Mouse (Mus musculus) R1 (cell line): ENCODE data around the gene Uimc1.

Source experiments
- DNase-seq: peaks from one replicate; pipeline ENCODE4 v3.0.0-alpha.2; 2018; ENCODE audit warnings: low read depth, low spot score

Gene Uimc1

DNA sequence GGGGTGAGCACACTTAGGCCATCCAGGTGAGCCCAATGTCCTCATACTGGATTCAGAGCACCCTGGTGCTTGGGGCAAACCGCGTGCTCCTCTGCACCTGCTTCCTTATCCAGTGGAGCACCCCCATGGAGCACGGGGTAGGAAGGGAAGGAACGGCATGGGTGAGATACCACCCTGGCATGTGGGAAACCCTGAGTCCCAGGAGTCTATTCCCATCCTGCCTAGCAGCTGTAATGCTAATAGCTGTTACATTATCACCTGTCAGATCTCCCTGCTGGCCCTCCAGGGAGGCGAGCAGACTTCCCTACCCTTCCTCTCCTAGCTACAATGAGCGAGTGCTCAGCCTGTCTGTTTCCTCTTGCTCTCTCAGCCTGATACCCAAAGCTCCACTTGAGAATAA lies 104.9 kb downstream of the Uimc1 start:
- no peak for DNase-seq

DNA sequence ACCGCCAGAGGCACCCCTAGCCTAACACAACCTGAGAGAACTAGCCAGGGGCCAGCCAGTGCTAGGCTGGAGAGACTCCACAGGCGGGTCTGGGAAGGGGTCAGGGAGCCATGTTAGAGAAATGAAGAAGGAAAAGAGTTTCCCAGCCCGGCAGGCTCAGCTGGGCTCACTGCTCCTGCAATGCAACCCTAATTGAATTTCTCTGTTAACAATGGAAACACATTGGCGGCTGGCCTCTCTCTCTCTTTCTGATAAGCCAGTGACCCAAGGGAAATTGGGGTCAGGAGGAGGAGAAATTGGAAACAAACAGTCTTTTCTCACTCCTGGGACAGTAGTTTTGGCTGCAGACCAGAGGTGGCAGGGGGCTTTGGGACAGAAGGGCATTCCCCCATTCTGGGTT lies 105.5 kb downstream of the Uimc1 start:
- DNase-seq: no peak

- no peak for DNase-seq
Observed at GRCm38 (mm10) chr13:54992215-54992614, 107.9 kb downstream of the Uimc1 start.

GRCm38 (mm10) chr13:54988181-54988760 lies 111.8 kb downstream of the Uimc1 start:
- DNase-seq: no peak

DNA sequence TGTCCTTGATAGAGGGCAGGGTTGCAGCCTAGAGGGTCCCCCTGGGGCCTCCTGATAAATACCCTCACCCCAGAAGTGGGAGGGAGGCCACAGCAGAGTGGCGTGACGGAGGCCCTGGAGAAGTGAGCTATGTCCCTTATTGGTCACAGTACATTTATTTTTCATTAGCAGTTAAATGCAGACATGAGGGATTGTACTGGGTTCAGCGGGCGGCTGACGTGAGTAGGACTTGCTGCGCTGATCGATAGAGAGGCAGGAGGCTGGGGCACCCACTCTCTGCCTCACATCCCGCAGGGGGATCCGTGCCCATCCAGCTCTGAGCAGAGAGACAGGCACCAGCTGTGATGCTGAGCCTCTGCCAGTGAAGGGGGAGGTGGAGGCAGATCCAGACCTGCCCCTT lies 112.7 kb downstream of the Uimc1 start:
- no peak for DNase-seq

DNA sequence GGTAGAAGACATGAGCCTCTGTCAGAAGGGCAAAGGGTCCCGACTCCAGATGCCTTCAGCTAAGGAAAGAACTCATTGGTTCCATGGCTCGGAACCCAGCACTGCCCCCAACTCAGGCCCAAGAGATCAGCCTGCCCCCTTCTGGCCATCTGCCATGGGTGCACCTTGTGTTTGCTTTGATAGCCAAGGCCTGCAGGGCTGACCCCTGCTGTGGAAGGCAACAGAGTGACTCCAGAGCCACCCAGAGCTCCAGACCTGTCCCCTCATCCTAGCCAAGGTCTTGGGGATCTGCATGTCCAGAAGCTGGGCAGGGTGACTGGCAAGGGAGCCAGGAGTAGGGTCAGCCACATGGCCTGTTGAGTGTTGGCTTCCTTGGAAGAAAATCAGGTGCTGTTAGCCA lies 116.5 kb downstream of the Uimc1 start:
- DNase-seq: peak; percentile 64

- no peak for DNase-seq
Observed at GRCm38 (mm10) chr13:54983001-54983400, 117.1 kb downstream of the Uimc1 start.

- no peak for DNase-seq
Observed at GRCm38 (mm10) chr13:54980957-54981356, 119.1 kb downstream of the Uimc1 start.

GRCm38 (mm10) chr13:54978804-54979203 lies 121.3 kb downstream of the Uimc1 start:
- no peak for DNase-seq
